ENCODE assay signal across 8 mouse cellular contexts in the genomic region with DNA sequence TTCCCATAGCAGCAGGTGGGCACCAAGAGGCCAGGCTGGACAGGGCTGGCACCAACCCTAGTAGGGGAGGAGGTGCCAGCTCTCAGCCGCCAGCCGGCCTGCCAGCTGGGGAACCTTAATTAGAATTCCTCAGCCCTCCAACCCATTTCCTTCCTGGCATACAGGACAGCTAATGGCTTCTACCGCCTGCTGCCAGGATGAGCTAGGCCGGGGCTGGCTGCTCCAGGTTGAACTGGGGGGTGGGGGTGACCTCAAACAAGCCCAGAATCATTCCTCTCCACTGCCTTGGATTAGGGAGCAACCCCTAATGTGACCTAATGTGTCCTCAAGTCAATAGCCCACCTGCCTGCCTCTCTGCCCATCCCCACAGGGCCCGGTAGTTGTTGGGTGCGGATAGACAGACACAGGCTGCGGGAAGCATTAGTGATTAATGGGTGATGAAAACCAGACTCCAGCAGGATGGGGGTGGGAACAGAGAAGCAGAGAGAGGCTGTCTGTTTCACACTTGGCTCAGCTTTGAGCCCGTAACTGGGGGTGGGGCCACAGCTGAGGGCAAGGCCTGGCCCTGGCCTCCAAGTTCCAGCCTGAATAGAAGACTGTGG.
DNase-seq lines count a peak whose midpoint lies in the region; ATAC-seq and TF ChIP-seq lines count a peak whose summit lies in the region.
"Had no signal": no experiment of that assay in that cellular context is flagged by ENCODE, and none has a peak within 500 bp of the region (broad histone marks: within the 10 kb centered on the region; RNA-seq: fewer than 3 reads in every experiment).

No protein-coding gene starts in this region.

- peak overlapping the region; percentile 61 for H3K27ac ChIP-seq in forebrain, embryonic 14.5 days (ENCODE audit: low read depth, low read length)
- peak overlapping the region; percentile 56 for H3K27ac ChIP-seq in midbrain, embryonic 15.5 days

- no peak overlapping the region for H3K4me2 ChIP-seq in forebrain, embryonic 14.5 days (ENCODE audit: low read length)
- H3K4me2 ChIP-seq in midbrain, embryonic 15.5 days, result no peak overlapping the region

- no peaks in the 10 kb centered on the region for H3K27me3 ChIP-seq in forebrain, embryonic 14.5 days (replicated peaks; ENCODE audit: control insufficient read depth, insufficient read depth, low read length)
- no peaks in the 10 kb centered on the region for H3K27me3 ChIP-seq in midbrain, embryonic 15.5 days (replicated peaks)

- H3K9me3 ChIP-seq in forebrain, embryonic 14.5 days (replicated peaks; ENCODE audit: control insufficient read depth, low read length), result no peaks in the 10 kb centered on the region
- no peaks in the 10 kb centered on the region for H3K9me3 ChIP-seq in midbrain, embryonic 15.5 days
- H3K9me3 ChIP-seq: megakaryocyte, embryonic 14.5 days had no signal

- TF ChIP-seq CTCF in brain, embryonic 14.5 days (IDR thresholded peaks at IDR 0.05; ENCODE audit: borderline replicate concordance, extremely low read depth, insufficient read depth, insufficient read length), result no peak

- peak; percentile 87 for ATAC-seq in forebrain, embryonic 14.5 days
- peak; percentile 82 for ATAC-seq in midbrain, embryonic 15.5 days (replicated peaks)
- no peak for ATAC-seq in inflammation-experienced regulatory T-cells, adult 6 months

- no peak for TF ChIP-seq POLR2A in brain, embryonic 14.5 days (IDR thresholded peaks at IDR 0.05; ENCODE audit: borderline replicate concordance, extremely low read depth, insufficient read depth, insufficient read length, poor library complexity, severe bottlenecking)

- no peaks in the 10 kb centered on the region for H3K36me3 ChIP-seq in forebrain, embryonic 14.5 days (ENCODE audit: control insufficient read depth, insufficient read depth, low read length)
- H3K36me3 ChIP-seq in midbrain, embryonic 15.5 days (replicated peaks), result no peaks in the 10 kb centered on the region

- peaks cover 21% of the 10 kb centered on the region for H3K4me1 ChIP-seq in forebrain, embryonic 14.5 days (ENCODE audit: control insufficient read depth, insufficient read depth, low read length)
- peaks cover 5% of the 10 kb centered on the region; the same call in 1 of the 2 replicates for H3K4me1 ChIP-seq in midbrain, embryonic 15.5 days

- WGBS in forebrain, embryonic 14.5 days, result 32% methylated on average over 8 of the region's 8 CpGs
- WGBS in midbrain, embryonic 15.5 days, result 58% methylated on average over 8 of the region's 8 CpGs

- peak; percentile 91 for DNase-seq in NIH3T3 (ENCODE audit: low read depth)
- peak; percentile 93 for DNase-seq in brain, embryonic 14.5 days (ENCODE audit: low read depth)
- peak; percentile 89 for DNase-seq in forebrain, embryonic 14.5 days (ENCODE audit: low spot score)
- peak; percentile 71 for DNase-seq in heart, postnatal 4 days
- peak; percentile 88 for DNase-seq in layer of hippocampus, adult 9-11 months

- H3K9ac ChIP-seq in forebrain, embryonic 14.5 days (ENCODE audit: low read length), result no peak overlapping the region
- no peak overlapping the region for H3K9ac ChIP-seq in midbrain, embryonic 15.5 days

- no peak overlapping the region for H3K4me3 ChIP-seq in forebrain, embryonic 14.5 days (ENCODE audit: low read depth, low read length)
- H3K4me3 ChIP-seq in midbrain, embryonic 15.5 days, result no peak overlapping the region
- H3K4me3 ChIP-seq: megakaryocyte, embryonic 14.5 days had no signal
